Mouse (Mus musculus): ENCODE data around the gene Slco3a1.

DNA sequence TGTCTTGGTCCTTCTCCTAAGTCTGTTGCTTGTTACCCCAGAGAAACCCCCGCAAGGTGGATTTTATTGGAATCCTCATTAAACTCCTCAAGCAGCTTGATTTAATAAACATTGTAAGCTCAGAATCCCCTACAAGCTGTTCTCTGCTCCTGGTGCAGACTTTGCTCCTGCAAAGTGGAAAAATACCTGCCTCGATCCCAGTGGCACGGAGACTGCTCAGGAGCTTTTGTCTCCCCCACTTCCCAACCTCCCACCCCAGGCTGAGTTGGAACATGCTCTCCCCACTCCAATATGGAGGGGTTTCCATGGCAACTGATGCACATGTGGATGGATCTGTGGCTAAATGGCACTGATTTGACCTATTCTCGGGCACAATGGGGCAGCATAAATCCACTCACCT is 268.0 kb downstream of the Slco3a1 start:
- no peak for TF ChIP-seq CTCF (IDR thresholded peaks at IDR 0.05; ENCODE audit: low read depth, low read length)
- TF ChIP-seq GATA1 (IDR thresholded peaks at IDR 0.05; ENCODE audit: borderline replicate concordance, low read length): no peak
